Comparison of ENCODE assay signal across 8 mouse cellular contexts in the genomic region with DNA sequence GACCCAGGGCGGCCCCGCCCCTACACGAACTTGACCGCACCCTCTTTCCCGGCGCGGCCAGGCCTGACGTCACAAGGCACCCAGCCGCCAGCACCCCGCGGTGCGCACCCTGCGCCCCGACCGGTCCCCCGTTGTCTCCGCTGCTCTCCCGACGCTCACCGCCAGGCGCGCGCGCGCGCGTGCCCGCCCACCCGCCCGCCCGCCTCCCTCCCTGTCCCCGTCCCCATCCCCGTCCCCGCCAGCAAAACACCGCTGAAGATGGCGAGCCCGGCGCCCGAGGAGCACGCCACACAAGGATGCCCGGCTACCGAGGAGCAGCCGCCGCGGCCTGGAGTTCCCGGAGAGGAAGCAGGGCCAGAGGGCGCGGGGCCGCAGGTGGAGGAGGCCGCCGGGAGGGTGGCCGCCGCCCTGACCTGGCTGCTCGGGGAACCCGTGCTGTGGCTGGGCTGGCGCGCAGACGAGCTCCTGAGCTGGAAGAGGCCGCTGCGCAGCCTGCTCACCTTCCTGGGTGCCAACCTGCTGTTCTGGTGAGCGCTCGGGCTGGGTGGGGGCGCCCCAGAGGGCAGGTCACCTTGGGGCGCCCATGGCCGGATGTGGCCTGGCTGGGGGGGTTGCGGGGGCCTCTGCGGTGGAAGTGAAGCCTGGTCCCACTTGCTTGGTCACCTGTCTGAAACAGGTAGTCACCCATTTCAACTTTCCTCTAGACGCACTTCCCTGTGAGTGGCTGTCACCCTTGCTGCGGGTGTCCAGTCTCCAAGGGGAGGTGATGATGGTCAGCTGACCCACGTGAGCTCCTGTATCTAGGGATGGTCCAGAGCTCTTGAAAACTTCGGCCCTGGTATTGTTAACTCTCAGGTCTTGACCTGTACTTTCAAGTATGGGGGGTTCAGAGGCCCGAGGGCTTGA. TPM values are rescaled to one million over a fixed set of nuclear protein-coding genes. Genes with fewer than 3 reads are reported as not detected.
A peak's percentile ranks its signal among the peaks of the same experiment; 100 is the strongest.
DNase-seq lines count a peak whose midpoint lies in the region; ATAC-seq lines count a peak whose summit lies in the region.

Retreg1 (plus strand) TSS at position 95 of the 906 bp plus-strand sequence.

- H3K9ac ChIP-seq in limb, embryonic 12.5 days (replicated peaks) = peak within 1 kb of the TSS; percentile 76
- peak within 1 kb of the TSS; percentile 89 for H3K9ac ChIP-seq in midbrain, embryonic 13.5 days (replicated peaks)

- peaks cover 31% of the 10 kb centered on the region for H3K27me3 ChIP-seq in limb, embryonic 12.5 days
- H3K27me3 ChIP-seq in midbrain, embryonic 13.5 days = peaks cover 18% of the 10 kb centered on the region

- WGBS in limb, embryonic 12.5 days = under 1% methylated on average over 65 of the region's 72 CpGs
- under 1% methylated on average over 65 of the region's 72 CpGs for WGBS in midbrain, embryonic 13.5 days

- no peaks in the 10 kb centered on the region for H3K36me3 ChIP-seq in limb, embryonic 12.5 days
- no peaks in the 10 kb centered on the region for H3K36me3 ChIP-seq in midbrain, embryonic 13.5 days

- peak within 1 kb of the TSS; percentile 73 for H3K4me3 ChIP-seq in limb, embryonic 12.5 days (replicated peaks)
- peak within 1 kb of the TSS; percentile 83 for H3K4me3 ChIP-seq in midbrain, embryonic 13.5 days (replicated peaks)

- H3K9me3 ChIP-seq in limb, embryonic 12.5 days = no peaks in the 10 kb centered on the region
- 0 out of 2 replicates have a peak, but pooled peaks cover 3% of the 10 kb centered on the region for H3K9me3 ChIP-seq in midbrain, embryonic 13.5 days

- H3K27ac ChIP-seq in limb, embryonic 12.5 days = no peak within 1 kb of the TSS
- H3K27ac ChIP-seq in midbrain, embryonic 13.5 days = peak within 1 kb of the TSS; percentile 57

- peak; percentile 65; the same call in 1 of the 2 replicates for ATAC-seq in limb, embryonic 12.5 days (ENCODE audit: insufficient number of reproducible peaks, insufficient read depth, low FRiP score, low TSS enrichment, low read depth)
- peak; percentile 89 for ATAC-seq in midbrain, embryonic 13.5 days

- H3K4me1 ChIP-seq in limb, embryonic 12.5 days (replicated peaks) = peaks cover 9% of the 10 kb centered on the region
- peaks cover 12% of the 10 kb centered on the region for H3K4me1 ChIP-seq in midbrain, embryonic 13.5 days (replicated peaks)

- DNase-seq in adrenal gland, postnatal 10 days = peak; percentile 82
- DNase-seq in embryo, embryonic 9.5 days (ENCODE audit: extremely low spot score) = peak; percentile 59
- DNase-seq in heart, adult 11 months = peak; percentile 98
- DNase-seq in kidney, adult 11 months = peak; percentile 85
- peak; percentile 51 for DNase-seq in skeletal muscle tissue, adult 2 months (ENCODE audit: low read depth, low spot score)
- no peak for DNase-seq in MN1 (ENCODE audit: low spot score)

- peak within 1 kb of the TSS; percentile 93 for H3K4me2 ChIP-seq in limb, embryonic 12.5 days
- H3K4me2 ChIP-seq in midbrain, embryonic 13.5 days (replicated peaks) = peak within 1 kb of the TSS; percentile 92

RNA-seq across cellular contexts. Expression of gene Retreg1, which starts in this region (rescaled TPM):
- total RNA-seq in adrenal gland, postnatal 10 days (2021) = 10 to 100 TPM; 26.1 to 38.4 TPM
- 3.2 and 3.4 TPM in 2 replicates for polyA plus RNA-seq in limb, embryonic 12.5 days (2016; fragmentation: Nextera tagmentation; extraction: Ambion mirVana)
- 6.8 TPM in 2 replicates for polyA plus RNA-seq in midbrain, embryonic 13.5 days (2015; fragmentation: Nextera tagmentation; extraction: Ambion mirVana)
